Mouse (Mus musculus) ES-Bruce4 (cell line): ENCODE results near the gene H2afj.
"Not testable (repeated sequence)": the region's sequence is repeated elsewhere in the genome, so short reads cannot be mapped to it uniquely, and the experiment has no call there.

Source experiments
- CTCF ChIP-seq: IDR thresholded peaks from one replicate; pipeline ENCODE4 v1.8.1; 2011; ENCODE audit warnings: low read depth, low read length
- EP300 ChIP-seq: IDR thresholded peaks from 2 replicates; pipeline ENCODE4 v1.6.1; 2011; ENCODE audit warnings: low read depth, low read length; ENCODE audit not compliant: insufficient read depth
- POLR2A ChIP-seq: IDR thresholded peaks from one replicate; pipeline ENCODE4 v1.8.1; 2011; ENCODE audit warnings: low read length; ENCODE audit not compliant: insufficient read depth

- not testable (repeated sequence) for TF ChIP-seq CTCF, POLR2A, EP300
These were observed 10.0 kb upstream of the H2afj start for GRCm38 (mm10) chr6:136797874-136798693.
